Mouse (Mus musculus) MEL (cell line): Measurements from ENCODE around the gene Fancl.

Experiments used
- CTCF ChIP-seq, 3 experiments: IDR thresholded peaks in 2 of 3; conservative IDR thresholded peaks in 1 of 3; 2 replicates each; pipeline ENCODE4 v1.5.1; 2011 to 2012; ENCODE audit warnings: low read length in 3 of 3, low read depth in 2 of 3, mild to moderate bottlenecking in 2 of 3, improper control_type of control experiment in 1 of 3, inconsistent platforms in 1 of 3, mixed read lengths in 1 of 3, moderate library complexity in 1 of 3; ENCODE audit not compliant: control insufficient read depth in 1 of 3, insufficient read depth in 1 of 3, poor library complexity in 1 of 3, severe bottlenecking in 1 of 3
- ELF1 ChIP-seq: IDR thresholded peaks from 2 replicates; pipeline ENCODE4 v1.6.1; 2014; ENCODE audit warnings: low read depth, mild to moderate bottlenecking, inconsistent platforms, low read length, improper control_type of control experiment, moderate library complexity
- EP300 ChIP-seq, 2 experiments: IDR thresholded peaks; 2 replicates each; pipeline ENCODE4 v1.6.1; 2011; ENCODE audit warnings: improper control_type of control experiment in 2 of 2, low read length in 2 of 2, low read depth in 1 of 2, mild to moderate bottlenecking in 1 of 2
- MYC ChIP-seq: IDR thresholded peaks from 2 replicates; pipeline ENCODE4 v1.6.1; 2011; ENCODE audit warnings: low read depth, mild to moderate bottlenecking, low read length, improper control_type of control experiment, moderate library complexity
- POLR2A ChIP-seq, 2 experiments: IDR thresholded peaks; 2 replicates each; pipeline ENCODE4 v1.6.1; 2011 to 2012; ENCODE audit warnings: low read length in 2 of 2, mild to moderate bottlenecking in 2 of 2, control low read depth in 1 of 2, improper control_type of control experiment in 1 of 2, low read depth in 1 of 2, moderate library complexity in 1 of 2; ENCODE audit not compliant: control insufficient read depth in 1 of 2, insufficient read depth in 1 of 2, poor library complexity in 1 of 2
- POLR2AphosphoS2 ChIP-seq: IDR thresholded peaks from 2 replicates; pipeline ENCODE4 v1.6.1; 2011; ENCODE audit warnings: low read length, improper control_type of control experiment
- SMC3 ChIP-seq: IDR thresholded peaks from 2 replicates; pipeline ENCODE4 v1.6.1; 2011; ENCODE audit warnings: low read depth, low read length, improper control_type of control experiment
- TAL1 ChIP-seq: IDR thresholded peaks from 2 replicates; pipeline ENCODE4 v1.6.1; 2012; ENCODE audit warnings: mild to moderate bottlenecking, inconsistent platforms, low read length, moderate library complexity, mixed read lengths
- TCF12 ChIP-seq: IDR thresholded peaks from 2 replicates; pipeline ENCODE4 v1.6.1; 2014; ENCODE audit warnings: low read depth, mild to moderate bottlenecking, inconsistent platforms, low read length, improper control_type of control experiment, moderate library complexity
- USF2 ChIP-seq, 2 experiments: IDR thresholded peaks; 2 replicates each; pipeline ENCODE4 v1.6.1; 2011 to 2012; ENCODE audit warnings: improper control_type of control experiment in 2 of 2, low read length in 2 of 2, borderline replicate concordance in 1 of 2, inconsistent platforms in 1 of 2, low read depth in 1 of 2, mild to moderate bottlenecking in 1 of 2; ENCODE audit not compliant: insufficient read depth in 1 of 2

DNA sequence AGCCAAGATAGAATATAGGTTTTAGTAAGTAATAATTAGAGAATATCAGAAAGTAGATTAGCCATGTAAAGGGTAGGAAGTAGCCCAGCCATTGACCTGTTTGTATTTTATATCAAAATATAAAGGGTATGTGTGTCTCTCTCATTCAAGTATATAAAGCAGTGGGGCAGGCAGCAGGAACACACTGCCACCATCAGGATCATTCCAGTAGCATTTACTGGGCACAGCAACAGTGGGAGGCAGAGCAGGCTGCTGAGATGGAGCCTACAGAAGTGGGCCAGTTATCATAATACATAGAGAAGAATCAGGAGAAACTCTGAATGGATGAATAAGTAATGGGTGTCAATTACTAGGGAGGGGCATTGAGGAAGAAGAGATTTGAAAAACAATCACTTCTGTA, 127.7 kb downstream of the Fancl start:
- TF ChIP-seq USF2 (IDR thresholded peaks at IDR 0.05; ENCODE audit: borderline replicate concordance in 1 of 2, insufficient read depth in 1 of 2, low read depth in 1 of 2, low read length in 2 of 2) (no peak), TAL1 (no peak), SMC3 (no peak), MYC (no peak), TCF12 (no peak), CTCF (IDR thresholded peaks at IDR 0.05 in 2 of 3, conservative IDR thresholded peaks at IDR 0.05 in 1 of 3; ENCODE audit: control insufficient read depth in 1 of 3, insufficient read depth in 1 of 3, low read depth in 2 of 3, low read length in 3 of 3, poor library complexity in 1 of 3, severe bottlenecking in 1 of 3) (peak in 1 of 3 experiments; percentile 16; a peak in 2 of 6 replicates), EP300 (IDR thresholded peaks at IDR 0.05; ENCODE audit: low read depth in 1 of 2, low read length in 2 of 2) (no peak), POLR2AphosphoS2 (no peak), ELF1 (no peak), POLR2A (IDR thresholded peaks at IDR 0.05; ENCODE audit: control insufficient read depth in 1 of 2, insufficient read depth in 1 of 2, low read depth in 1 of 2, low read length in 2 of 2, poor library complexity in 1 of 2) (no peak)
